ENCODE assay signal across 7 mouse cellular contexts in genomic region chr12:28675121-28675924, GRCm38 (mm10). TPM values are rescaled to one million over a fixed set of nuclear protein-coding genes. Genes with fewer than 3 reads are reported as not detected.
DNase-seq lines count a peak whose midpoint lies in the region; ATAC-seq and TF ChIP-seq lines count a peak whose summit lies in the region.

Adi1 (plus strand) TSS chr12:28675231.

- no peaks in the 10 kb centered on the region for H3K27me3 ChIP-seq in intestine, embryonic 16.5 days (replicated peaks; ENCODE audit: control insufficient read depth, insufficient read depth, low read length)
- H3K27me3 ChIP-seq in midbrain, embryonic 11.5 days (ENCODE audit: control insufficient read depth, insufficient read depth, low read length) = no peaks in the 10 kb centered on the region
- no peaks in the 10 kb centered on the region for H3K27me3 ChIP-seq in small intestine, adult 2 months (ENCODE audit: control insufficient read depth, insufficient read depth, low read length)

- peak within 1 kb of the TSS; percentile 83 for H3K9ac ChIP-seq in intestine, embryonic 16.5 days (ENCODE audit: low read depth, low read length)
- H3K9ac ChIP-seq in midbrain, embryonic 11.5 days (ENCODE audit: low read length) = peak within 1 kb of the TSS; percentile 71

- peak; percentile 97 for ATAC-seq in intestine, embryonic 16.5 days
- peak; percentile 96 for ATAC-seq in midbrain, embryonic 11.5 days (ENCODE audit: low FRiP score)

- intact Hi-C loops in left cerebral cortex, postnatal 36 days (cut with DNase I) = loop anchor here (2.0 kb wide), 1 partner anchor 75 kb away; the partner anchor contains the start of genes Eipr1 and Trappc12

- DNase-seq in adrenal gland, adult 2 months = peak; percentile 89
- peak; percentile 74 for DNase-seq in embryo, embryonic 11.5 days (ENCODE audit: low read depth, low spot score)
- DNase-seq in gastrocnemius, postnatal 4 days (ENCODE audit: low spot score in 2 of 2) = peak; percentile 60 to 80
- peak; percentile 89 to 90 for DNase-seq in left cerebral cortex, postnatal 36 days (ENCODE audit: low spot score in 2 of 2)
- DNase-seq in midbrain, embryonic 11.5 days (ENCODE audit: low spot score, missing footprints) = peak; percentile 97

- TF ChIP-seq POLR2A in small intestine, adult 2 months (IDR thresholded peaks at IDR 0.05; ENCODE audit: low read depth, low read length) = peak; percentile 9; the same call in 1 of the 2 replicates

- peaks cover 3% of the 10 kb centered on the region; the same call in 1 of the 2 replicates for H3K9me3 ChIP-seq in intestine, embryonic 16.5 days (ENCODE audit: control insufficient read depth, low read length)
- no peaks in the 10 kb centered on the region for H3K9me3 ChIP-seq in midbrain, embryonic 11.5 days (ENCODE audit: control insufficient read depth, low read length)

- TF ChIP-seq CTCF in small intestine, adult 2 months (IDR thresholded peaks at IDR 0.05; ENCODE audit: extremely low read depth, insufficient read length, insufficient replicate concordance, low read depth, low read length) = no peak

- peaks cover 8% of the 10 kb centered on the region; the same call in 1 of the 2 replicates for H3K4me1 ChIP-seq in intestine, embryonic 16.5 days (ENCODE audit: control insufficient read depth, insufficient read depth, low read length)
- peaks cover 6% of the 10 kb centered on the region; the same call in 1 of the 2 replicates for H3K4me1 ChIP-seq in midbrain, embryonic 11.5 days (ENCODE audit: control insufficient read depth, insufficient read depth, low read length)
- peaks cover 4% of the 10 kb centered on the region; the same call in 1 of the 2 replicates for H3K4me1 ChIP-seq in small intestine, adult 2 months (ENCODE audit: control insufficient read depth, insufficient read depth, insufficient read length, low read length)

- peak within 1 kb of the TSS; percentile 86 for H3K4me2 ChIP-seq in intestine, embryonic 16.5 days (ENCODE audit: low read depth, low read length)
- peak within 1 kb of the TSS; percentile 58 for H3K4me2 ChIP-seq in midbrain, embryonic 11.5 days

- 3% methylated on average over 53 of the region's 53 CpGs for WGBS in intestine, embryonic 16.5 days
- WGBS in midbrain, embryonic 11.5 days = 4% methylated on average over 53 of the region's 53 CpGs
- WGBS in small intestine, adult 2 months = 1% methylated on average over 53 of the region's 53 CpGs

- peak within 1 kb of the TSS; percentile 71 for H3K4me3 ChIP-seq in intestine, embryonic 16.5 days (ENCODE audit: low read length)
- peak within 1 kb of the TSS; percentile 48 for H3K4me3 ChIP-seq in midbrain, embryonic 11.5 days (ENCODE audit: low read depth, low read length)
- H3K4me3 ChIP-seq in small intestine, adult 2 months (ENCODE audit: low read depth, low read length) = peak within 1 kb of the TSS; percentile 96

- H3K27ac ChIP-seq in intestine, embryonic 16.5 days (ENCODE audit: low read length) = peak within 1 kb of the TSS; percentile 94
- peak within 1 kb of the TSS; percentile 76 for H3K27ac ChIP-seq in midbrain, embryonic 11.5 days (ENCODE audit: low read depth, low read length)
- H3K27ac ChIP-seq in small intestine, adult 2 months (ENCODE audit: insufficient read depth, low read depth, low read length) = peak within 1 kb of the TSS; percentile 68

- peaks cover 9% of the 10 kb centered on the region for H3K36me3 ChIP-seq in intestine, embryonic 16.5 days (ENCODE audit: control insufficient read depth, insufficient read depth, low read length)
- H3K36me3 ChIP-seq in midbrain, embryonic 11.5 days (ENCODE audit: control insufficient read depth, insufficient read depth, low read length) = no peaks in the 10 kb centered on the region
- 0 out of 2 replicates have a peak, but pooled peaks cover 1% of the 10 kb centered on the region for H3K36me3 ChIP-seq in small intestine, adult 2 months (ENCODE audit: control insufficient read depth, insufficient read depth, low read length)

RNA-seq across cellular contexts. Expression of gene Adi1, which starts in this region (rescaled TPM):
- total RNA-seq in adrenal gland, adult 2 months (2021) = 10 to 100 TPM; 80.5 to 83.4 TPM
- polyA plus RNA-seq in adrenal gland, adult 2 months (2012; rRNA removed) = 10.6 and 12.3 TPM in 2 replicates
- total RNA-seq in gastrocnemius, postnatal 4 days (2021) = 10 to 100 TPM; 26.8 to 32.0 TPM
- polyA plus RNA-seq in intestine, embryonic 16.5 days (2015; fragmentation: Nextera tagmentation; extraction: Ambion mirVana) = 111 and 114 TPM in 2 replicates
- 10 to 100 TPM; 32.0 to 36.8 TPM for total RNA-seq in left cerebral cortex, postnatal 36 days (2021)
- polyA plus RNA-seq in midbrain, embryonic 11.5 days (2014; fragmentation: Nextera tagmentation; extraction: Ambion mirVana) = 45.0 and 48.1 TPM in 2 replicates
- polyA plus RNA-seq in small intestine, adult 2 months (2012; rRNA removed) = 4.5 and 4.9 TPM in 2 replicates

Comparison
In these comparisons a context has a peak if more than half of its experiments do, and no peak if none do; other contexts are left out.
1. Peak in every context shown above with its lines: DNase-seq, ATAC-seq, H3K4me3 ChIP-seq and H3K27ac ChIP-seq.